In genomic region chr2:47302056-47302455, GRCm38 (mm10) we compare ENCODE assay signal across 34 mouse cellular contexts.
"Had no signal": no experiment of that assay in that cellular context is flagged by ENCODE, and none has a peak within 500 bp of the region (broad histone marks: within the 10 kb centered on the region; RNA-seq: fewer than 3 reads in every experiment).

No protein-coding gene starts in this region.

- H3K27ac ChIP-seq: heart, embryonic 10.5 days; heart, embryonic 13.5 days; heart, embryonic 15.5 days; hindbrain, embryonic 10.5 days; hindbrain, embryonic 12.5 days; hindbrain, embryonic 13.5 days; hindbrain, embryonic 14.5 days; hindbrain, embryonic 15.5 days; hindbrain, postnatal 0 days; kidney, embryonic 15.5 days; kidney, postnatal 0 days; layer of hippocampus, adult 2 months had no signal

- H3K9ac ChIP-seq: heart, embryonic 12.5 days; heart, embryonic 13.5 days; heart, embryonic 15.5 days; hindbrain, embryonic 12.5 days; hindbrain, embryonic 13.5 days; hindbrain, embryonic 14.5 days; hindbrain, embryonic 15.5 days; kidney, embryonic 15.5 days had no signal

- H3K36me3 ChIP-seq: heart, embryonic 10.5 days; heart, embryonic 12.5 days; heart, embryonic 13.5 days; heart, embryonic 15.5 days; hindbrain, embryonic 10.5 days; hindbrain, embryonic 12.5 days; hindbrain, embryonic 13.5 days; hindbrain, embryonic 15.5 days; kidney, embryonic 15.5 days had no signal

- ATAC-seq: hindbrain, embryonic 16.5 days; hindbrain, postnatal 0 days; inflammation-experienced regulatory T-cells, adult 6 months; intestine, embryonic 16.5 days; intestine, postnatal 0 days had no signal

- H3K4me3 ChIP-seq: heart, embryonic 10.5 days; heart, embryonic 12.5 days; heart, embryonic 13.5 days; heart, embryonic 15.5 days; hindbrain, embryonic 10.5 days; hindbrain, embryonic 12.5 days; hindbrain, embryonic 13.5 days; hindbrain, embryonic 15.5 days; kidney, embryonic 15.5 days; layer of hippocampus, adult 2 months had no signal

- H3K27me3 ChIP-seq: heart, embryonic 12.5 days; heart, embryonic 13.5 days; heart, embryonic 15.5 days; hindbrain, embryonic 12.5 days; hindbrain, embryonic 13.5 days; hindbrain, embryonic 15.5 days; kidney, embryonic 15.5 days had no signal

- H3K9me3 ChIP-seq: heart, embryonic 10.5 days; heart, embryonic 12.5 days; heart, embryonic 13.5 days; heart, embryonic 15.5 days; hindbrain, embryonic 10.5 days; hindbrain, embryonic 12.5 days; hindbrain, embryonic 13.5 days; hindbrain, embryonic 15.5 days; kidney, embryonic 15.5 days had no signal

- H3K4me2 ChIP-seq: heart, embryonic 11.5 days; heart, embryonic 12.5 days; heart, embryonic 13.5 days; heart, embryonic 15.5 days; hindbrain, embryonic 12.5 days; hindbrain, embryonic 13.5 days; hindbrain, embryonic 14.5 days; hindbrain, embryonic 15.5 days; kidney, embryonic 15.5 days had no signal

- H3K4me1 ChIP-seq: heart, embryonic 10.5 days; heart, embryonic 12.5 days; heart, embryonic 13.5 days; heart, embryonic 15.5 days; hindbrain, embryonic 10.5 days; hindbrain, embryonic 12.5 days; hindbrain, embryonic 13.5 days; hindbrain, embryonic 15.5 days; kidney, embryonic 15.5 days had no signal

- DNase-seq: heart, postnatal 10 days; heart, postnatal 14 days; heart, postnatal 36 days; heart, postnatal 4 days; kidney, adult 11 months; kidney, adult 18-20 months; kidney, adult 2 months; kidney, adult 8-10 months; kidney, adult 9 months; kidney, postnatal 10 days; kidney, postnatal 14 days; kidney, postnatal 25 days; kidney, postnatal 36 days; kidney, postnatal 4 days; layer of hippocampus, adult 9-11 months; layer of hippocampus, postnatal 36 days had no signal
